Mouse (Mus musculus): Measurements from ENCODE around the gene Ube2l3. TPM values are rescaled to one million over a fixed set of nuclear protein-coding genes. Genes with fewer than 3 reads are reported as not detected.

Gene Ube2l3
- polyA plus RNA-seq, 1 experiment from 2014 or later: 149 TPM

GRCm38 (mm10) chr16:17147391-17147929 lies 55.0 kb downstream of the Ube2l3 start:
- peak overlapping the region; percentile 46 for H3K9ac ChIP-seq (replicated peaks)

GRCm38 (mm10) chr16:17146772-17147235 lies 55.6 kb downstream of the Ube2l3 start, which contains the start of gene Ccdc116:
Gene Ccdc116 (minus strand): TSS chr16:17147229.
- under 1% methylated on average over 34 of the region's 34 CpGs for WGBS (ENCODE audit: insufficient replicate concordance)

More at GRCm38 (mm10) chr16:17147391-17147929, 55.0 kb downstream of the Ube2l3 start:
- H3K4me1 ChIP-seq (ENCODE audit: insufficient read depth): peaks cover 15% of the 10 kb centered on the region
- no peaks in the 10 kb centered on the region for H3K9me3 ChIP-seq (ENCODE audit: low read length)
- under 1% methylated on average over 41 of the region's 41 CpGs for WGBS (ENCODE audit: insufficient replicate concordance)
- peak; percentile 20 for ATAC-seq
- TF ChIP-seq CTCF (IDR thresholded peaks at IDR 0.05; ENCODE audit: low read depth) (no peak), EP300 (IDR thresholded peaks at IDR 0.05; ENCODE audit: low read depth) (no peak)
- no peaks in the 10 kb centered on the region for H3K27me3 ChIP-seq (ENCODE audit: insufficient read depth, low read length)
- no peaks in the 10 kb centered on the region for H3K36me3 ChIP-seq (replicated peaks; ENCODE audit: insufficient read depth, low read length)
- peak overlapping the region; percentile 99 for H3K4me2 ChIP-seq (ENCODE audit: low read depth, low read length)
- peak overlapping the region; percentile 58 for H3K4me3 ChIP-seq (ENCODE audit: low read depth, low read length)
- peak; percentile 51 for DNase-seq
- no peak overlapping the region for H3K27ac ChIP-seq (ENCODE audit: low read depth)

GRCm38 (mm10) chr16:17144339-17144738 lies 58.1 kb downstream of the Ube2l3 start, which contains the start of gene Ydjc:
Gene Ydjc (plus strand): TSS chr16:17144621.
- ATAC-seq: no peak
- no peak within 1 kb of the TSS for H3K4me3 ChIP-seq (ENCODE audit: low read depth, low read length)

More at GRCm38 (mm10) chr16:17146772-17147235, 55.6 kb downstream of the Ube2l3 start, which contains the start of gene Ccdc116:
- peaks cover 15% of the 10 kb centered on the region for H3K4me1 ChIP-seq (ENCODE audit: insufficient read depth)
- peak within 1 kb of the TSS; percentile 46 for H3K9ac ChIP-seq (replicated peaks)
- no peaks in the 10 kb centered on the region for H3K36me3 ChIP-seq (replicated peaks; ENCODE audit: insufficient read depth, low read length)
- H3K9me3 ChIP-seq (ENCODE audit: low read length): no peaks in the 10 kb centered on the region
- no peak for TF ChIP-seq EP300 (IDR thresholded peaks at IDR 0.05; ENCODE audit: low read depth)
- TF ChIP-seq CTCF (IDR thresholded peaks at IDR 0.05; ENCODE audit: low read depth): peak; percentile 67
- H3K4me2 ChIP-seq (ENCODE audit: low read depth, low read length): peak within 1 kb of the TSS; percentile 99
- ATAC-seq: peak; percentile 86
- H3K27ac ChIP-seq (ENCODE audit: low read depth): no peak within 1 kb of the TSS
- no peaks in the 10 kb centered on the region for H3K27me3 ChIP-seq (ENCODE audit: insufficient read depth, low read length)
- H3K4me3 ChIP-seq (ENCODE audit: low read depth, low read length): peak within 1 kb of the TSS; percentile 58
- peak; percentile 86 for DNase-seq

GRCm38 (mm10) chr16:17137355-17137754 lies 65.1 kb downstream of the Ube2l3 start:
- Histone ChIP-seq H3K9me3 (ENCODE audit: low read length) (no peaks in the 10 kb centered on the region), H3K4me1 (ENCODE audit: insufficient read depth) (0 out of 2 replicates have a peak, but pooled peaks cover 5% of the 10 kb centered on the region), H3K9ac (replicated peaks) (no peak overlapping the region), H3K27ac (ENCODE audit: low read depth) (no peak overlapping the region), H3K4me3 (ENCODE audit: low read depth, low read length) (no peak overlapping the region), H3K27me3 (ENCODE audit: insufficient read depth, low read length) (no peaks in the 10 kb centered on the region), H3K36me3 (replicated peaks; ENCODE audit: insufficient read depth, low read length) (no peaks in the 10 kb centered on the region), H3K4me2 (ENCODE audit: low read depth, low read length) (no peak overlapping the region)
- DNase-seq: no peak
- WGBS (ENCODE audit: insufficient replicate concordance): 82% methylated on average over 15 of the region's 15 CpGs
- no peak for ATAC-seq
- TF ChIP-seq CTCF (IDR thresholded peaks at IDR 0.05; ENCODE audit: low read depth) (no peak), EP300 (IDR thresholded peaks at IDR 0.05; ENCODE audit: low read depth) (no peak)

More at GRCm38 (mm10) chr16:17144339-17144738, 58.1 kb downstream of the Ube2l3 start, which contains the start of gene Ydjc:
- 31% methylated on average over 7 of the region's 7 CpGs for WGBS (ENCODE audit: insufficient replicate concordance)
- no peak within 1 kb of the TSS for H3K27ac ChIP-seq (ENCODE audit: low read depth)
- no peak for DNase-seq
- H3K4me1 ChIP-seq (ENCODE audit: insufficient read depth): peaks cover 15% of the 10 kb centered on the region
- no peaks in the 10 kb centered on the region for H3K9me3 ChIP-seq (ENCODE audit: low read length)
- TF ChIP-seq CTCF (IDR thresholded peaks at IDR 0.05; ENCODE audit: low read depth): no peak
- no peak for TF ChIP-seq EP300 (IDR thresholded peaks at IDR 0.05; ENCODE audit: low read depth)
- no peaks in the 10 kb centered on the region for H3K36me3 ChIP-seq (replicated peaks; ENCODE audit: insufficient read depth, low read length)
- H3K27me3 ChIP-seq (ENCODE audit: insufficient read depth, low read length): no peaks in the 10 kb centered on the region
- no peak within 1 kb of the TSS for H3K9ac ChIP-seq (replicated peaks)
- no peak within 1 kb of the TSS for H3K4me2 ChIP-seq (ENCODE audit: low read depth, low read length)

GRCm38 (mm10) chr16:17132906-17133200 lies 69.6 kb downstream of the Ube2l3 start:
- H3K4me3 ChIP-seq (ENCODE audit: low read depth, low read length): peak overlapping the region; percentile 68
- ATAC-seq (no peak), DNase-seq (no peak)
- peaks cover 11% of the 10 kb centered on the region; the same call in 1 of the 2 replicates for H3K4me1 ChIP-seq (ENCODE audit: insufficient read depth)
- 46% methylated on average over 7 of the region's 7 CpGs for WGBS (ENCODE audit: insufficient replicate concordance)
- H3K27me3 ChIP-seq (ENCODE audit: insufficient read depth, low read length): no peaks in the 10 kb centered on the region
- no peaks in the 10 kb centered on the region for H3K36me3 ChIP-seq (replicated peaks; ENCODE audit: insufficient read depth, low read length)
- H3K9ac ChIP-seq (replicated peaks): no peak overlapping the region
- H3K4me2 ChIP-seq (ENCODE audit: low read depth, low read length): peak overlapping the region; percentile 96
- TF ChIP-seq CTCF (IDR thresholded peaks at IDR 0.05; ENCODE audit: low read depth) (no peak), EP300 (IDR thresholded peaks at IDR 0.05; ENCODE audit: low read depth) (no peak)
- H3K27ac ChIP-seq (ENCODE audit: low read depth): no peak overlapping the region
- H3K9me3 ChIP-seq (ENCODE audit: low read length): no peaks in the 10 kb centered on the region

GRCm38 (mm10) chr16:17132089-17132905 lies 70.2 kb downstream of the Ube2l3 start, which contains the start of gene Sdf2l1:
Gene Sdf2l1 (minus strand): TSS chr16:17132383.
- Histone ChIP-seq H3K27ac (ENCODE audit: low read depth) (no peak within 1 kb of the TSS), H3K9ac (replicated peaks) (peak within 1 kb of the TSS; percentile 72), H3K9me3 (ENCODE audit: low read length) (no peaks in the 10 kb centered on the region), H3K4me3 (ENCODE audit: low read depth, low read length) (peak within 1 kb of the TSS; percentile 68), H3K36me3 (replicated peaks; ENCODE audit: insufficient read depth, low read length) (no peaks in the 10 kb centered on the region), H3K4me2 (ENCODE audit: low read depth, low read length) (peak within 1 kb of the TSS; percentile 96), H3K27me3 (ENCODE audit: insufficient read depth, low read length) (no peaks in the 10 kb centered on the region), H3K4me1 (ENCODE audit: insufficient read depth) (peaks cover 11% of the 10 kb centered on the region; the same call in 1 of the 2 replicates)
- TF ChIP-seq EP300 (IDR thresholded peaks at IDR 0.05; ENCODE audit: low read depth) (no peak), CTCF (IDR thresholded peaks at IDR 0.05; ENCODE audit: low read depth) (no peak; the same call in none of the 2 replicates)
- WGBS (ENCODE audit: insufficient replicate concordance): under 1% methylated on average over 46 of the region's 47 CpGs
- ATAC-seq (peak; percentile 98), DNase-seq (peak; percentile 98)

All from liver, postnatal 0 days (tissue).